Mouse (Mus musculus): ENCODE results near the gene Igsf6.
"Not testable (repeated sequence)": the region's sequence is repeated elsewhere in the genome, so short reads cannot be mapped to it uniquely, and the experiment has no call there.

The Igsf6 gene

DNA sequence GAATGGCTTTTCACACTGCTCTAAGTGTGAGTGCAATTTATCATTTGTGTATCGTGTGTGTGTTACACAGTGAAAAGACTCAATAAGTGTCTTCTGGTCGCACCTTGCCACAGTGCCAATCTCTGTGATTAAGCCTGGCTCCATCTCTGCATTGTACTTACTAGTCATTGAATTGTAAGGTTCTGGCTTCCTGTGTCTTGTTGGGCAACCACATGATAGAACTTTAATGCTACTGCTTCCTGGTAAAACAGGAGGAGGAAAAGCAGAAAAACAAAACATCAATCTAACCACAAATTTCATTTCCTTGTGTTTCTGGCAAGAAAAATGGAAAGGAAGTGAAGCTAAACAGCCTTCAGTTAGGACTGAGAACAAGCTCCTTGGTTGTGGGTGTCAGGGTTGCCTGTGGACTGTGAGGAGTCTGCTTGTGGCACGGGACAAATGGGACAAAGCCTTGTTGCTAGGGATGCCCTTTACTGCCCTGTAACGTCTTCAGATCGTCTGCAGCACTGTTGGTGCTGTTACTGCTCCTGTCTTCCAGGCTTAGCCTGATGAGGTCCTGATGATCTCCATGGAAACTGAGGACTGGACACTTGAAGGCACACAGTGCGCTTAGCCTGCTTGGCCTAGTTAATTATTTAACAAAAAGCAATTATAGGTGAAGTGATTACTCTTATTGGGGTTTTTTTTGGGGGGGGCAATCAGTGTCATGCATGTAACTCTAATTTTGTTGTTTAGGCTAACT lies 14.7 kb downstream of the Igsf6 start:
- DNase-seq (ENCODE audit: extremely low spot score, low read depth, low spot score) = no peak

- no peak for DNase-seq (ENCODE audit: extremely low spot score, low read depth, low spot score)
Observed at GRCm38 (mm10) chr7:121053071-121053470, 21.3 kb downstream of the Igsf6 start.

DNA sequence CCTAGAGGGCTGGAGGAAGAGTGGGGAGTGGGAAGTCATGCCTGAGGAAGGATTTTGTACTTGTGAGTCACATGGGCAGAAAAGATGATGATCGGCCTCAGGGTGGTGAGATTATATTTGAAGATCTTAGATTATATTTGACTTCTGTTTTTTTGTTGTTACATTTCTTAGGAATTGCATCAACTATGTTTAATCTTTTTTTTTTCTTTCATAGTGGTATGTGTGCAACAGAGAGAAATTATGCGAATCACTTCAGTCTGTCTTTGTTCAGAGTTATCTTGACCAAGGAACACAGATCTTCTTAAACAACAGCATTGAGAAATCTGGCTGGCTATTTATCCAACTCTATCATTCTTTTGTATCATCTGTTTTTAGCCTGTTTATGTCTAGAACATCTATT lies 26.7 kb downstream of the Igsf6 start:
- DNase-seq (ENCODE audit: extremely low spot score, low read depth, low spot score) = no peak

DNA sequence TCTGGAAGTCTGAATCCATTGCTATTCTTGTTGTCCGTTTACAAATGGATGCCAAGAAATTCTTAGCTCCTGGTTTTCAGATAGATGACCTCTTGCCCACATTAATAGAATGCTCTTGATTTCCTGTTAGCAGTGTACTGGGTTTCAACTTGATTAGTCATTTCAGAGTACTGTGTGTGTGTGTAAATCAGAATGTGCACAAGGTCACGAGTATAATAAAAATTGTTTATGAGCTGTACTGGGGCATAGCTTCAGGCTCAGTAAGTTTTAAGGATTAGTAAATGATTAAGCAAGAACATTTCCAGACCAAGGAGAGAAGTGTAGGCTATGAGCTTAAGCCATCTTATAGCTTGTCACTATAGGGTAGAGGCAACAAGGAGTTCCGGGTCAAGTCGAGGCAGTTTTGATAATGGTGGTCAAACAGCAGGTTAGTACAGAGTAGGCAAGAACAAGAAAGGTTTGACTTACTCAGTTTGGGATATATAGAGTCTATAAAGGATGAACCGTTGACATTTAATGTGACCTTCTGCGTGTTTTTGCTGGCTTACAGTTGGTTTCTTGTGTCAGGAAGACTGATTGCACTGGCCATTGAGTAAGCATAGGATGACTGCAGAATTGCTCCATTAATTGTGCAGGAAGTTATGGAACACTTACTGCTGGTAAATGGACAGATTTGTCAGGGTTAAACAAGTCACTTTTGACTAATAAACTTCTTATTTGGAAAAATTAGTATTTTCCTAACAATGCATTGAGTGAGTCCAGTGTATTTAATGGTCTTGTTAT lies 28.5 kb downstream of the Igsf6 start:
- no peak for DNase-seq (ENCODE audit: extremely low spot score, low read depth, low spot score)

DNA sequence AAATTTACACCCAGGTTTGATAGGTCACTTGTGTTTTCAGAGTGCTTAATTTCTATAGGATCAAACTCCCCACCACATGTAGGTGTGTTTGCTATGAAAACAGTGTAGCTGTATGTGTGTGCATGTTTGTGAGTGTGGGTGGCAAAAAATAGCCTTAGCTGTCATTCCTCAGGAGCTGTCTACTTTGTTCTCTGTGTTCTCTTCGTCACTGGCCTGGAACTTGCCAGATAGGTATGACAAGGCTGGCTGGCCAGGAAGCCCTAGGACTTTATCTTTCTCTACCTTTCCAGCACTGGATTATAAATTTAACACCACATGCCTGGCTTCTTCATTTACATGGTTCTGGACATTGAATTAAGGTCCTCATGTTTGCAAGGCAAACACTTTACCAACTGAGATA lies 30.1 kb downstream of the Igsf6 start:
- DNase-seq (ENCODE audit: extremely low spot score, low read depth, low spot score) = no peak

DNA sequence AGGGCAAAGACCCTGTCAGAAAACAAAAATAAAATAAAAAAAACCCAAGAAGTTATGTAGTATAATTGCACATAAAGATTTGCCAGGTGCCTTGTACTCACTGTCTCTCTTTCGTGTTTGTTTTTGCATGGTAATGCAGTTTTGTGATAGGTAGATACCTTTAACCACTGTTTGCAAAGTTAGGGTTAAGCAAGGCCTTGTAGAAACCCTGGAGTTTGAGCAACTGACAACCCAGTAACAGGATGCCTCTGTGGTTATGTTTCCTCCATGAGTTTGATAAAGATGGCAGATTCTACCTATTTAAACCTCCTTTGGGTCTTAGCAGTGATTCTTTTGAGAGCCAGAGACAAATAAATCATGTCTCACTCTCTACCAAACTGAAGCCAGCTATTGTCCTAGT lies 30.9 kb downstream of the Igsf6 start:
- DNase-seq (ENCODE audit: extremely low spot score, low read depth, low spot score) = no peak

DNA sequence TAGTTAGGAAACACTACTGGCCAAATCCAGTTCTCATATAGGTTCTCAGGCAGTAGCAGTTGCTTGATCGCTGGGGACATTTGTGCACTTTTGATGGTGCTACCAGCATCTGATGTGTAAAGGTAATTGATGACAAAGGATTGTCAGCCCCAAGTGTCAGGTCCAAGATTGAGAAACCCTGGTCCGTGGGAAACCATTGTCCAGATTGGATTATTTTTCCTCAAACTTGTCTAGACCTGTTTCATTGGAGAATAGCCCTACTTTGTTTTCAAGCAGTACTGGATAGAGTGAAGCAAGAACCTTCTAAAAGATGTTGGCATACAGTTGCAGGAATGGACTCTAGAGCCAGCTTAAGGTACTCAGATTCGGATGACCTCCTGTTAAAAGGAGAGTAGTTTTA lies 31.4 kb downstream of the Igsf6 start:
- DNase-seq (ENCODE audit: extremely low spot score, low read depth, low spot score) = no peak

DNA sequence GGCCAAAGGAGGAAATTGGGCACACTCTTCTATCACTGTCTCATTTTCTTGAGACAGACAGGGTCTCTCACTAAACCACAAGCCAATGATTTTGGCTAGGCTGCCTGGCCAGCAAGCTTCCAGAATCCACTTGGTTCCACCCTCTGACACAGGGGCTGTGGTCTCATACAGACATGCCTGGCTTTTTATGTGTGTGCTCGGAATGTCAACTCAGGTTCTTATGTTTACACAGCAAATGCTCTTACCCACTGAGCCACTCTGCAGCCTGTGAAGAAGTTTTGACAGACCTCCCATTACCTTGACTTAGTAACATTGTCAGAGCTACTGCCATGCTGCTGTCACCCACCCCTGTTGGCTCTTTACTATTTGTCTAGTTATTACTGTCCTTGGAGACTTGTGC lies 32.4 kb downstream of the Igsf6 start:
- no peak for DNase-seq (ENCODE audit: extremely low spot score, low read depth, low spot score)

DNA sequence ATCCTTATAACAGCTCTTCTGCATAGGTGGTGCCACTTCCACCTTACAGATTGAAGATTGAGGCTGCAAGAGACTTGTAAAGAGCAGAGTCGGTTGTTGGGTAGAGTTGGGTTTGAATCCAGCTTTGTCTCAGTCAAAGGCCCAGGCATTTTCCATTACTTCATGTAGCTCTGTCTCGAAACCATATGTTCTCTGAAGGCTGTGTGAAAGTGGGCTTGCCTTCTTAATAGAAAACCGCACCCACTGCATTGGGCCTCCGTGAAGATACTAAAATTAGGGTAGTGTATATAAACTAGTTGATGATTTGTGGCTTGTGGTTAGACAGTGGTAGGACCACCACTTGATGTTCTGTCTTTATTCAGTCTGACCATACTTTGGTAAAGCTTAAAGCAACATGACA lies 33.8 kb downstream of the Igsf6 start:
- DNase-seq (ENCODE audit: extremely low spot score, low read depth, low spot score) = no peak

DNA sequence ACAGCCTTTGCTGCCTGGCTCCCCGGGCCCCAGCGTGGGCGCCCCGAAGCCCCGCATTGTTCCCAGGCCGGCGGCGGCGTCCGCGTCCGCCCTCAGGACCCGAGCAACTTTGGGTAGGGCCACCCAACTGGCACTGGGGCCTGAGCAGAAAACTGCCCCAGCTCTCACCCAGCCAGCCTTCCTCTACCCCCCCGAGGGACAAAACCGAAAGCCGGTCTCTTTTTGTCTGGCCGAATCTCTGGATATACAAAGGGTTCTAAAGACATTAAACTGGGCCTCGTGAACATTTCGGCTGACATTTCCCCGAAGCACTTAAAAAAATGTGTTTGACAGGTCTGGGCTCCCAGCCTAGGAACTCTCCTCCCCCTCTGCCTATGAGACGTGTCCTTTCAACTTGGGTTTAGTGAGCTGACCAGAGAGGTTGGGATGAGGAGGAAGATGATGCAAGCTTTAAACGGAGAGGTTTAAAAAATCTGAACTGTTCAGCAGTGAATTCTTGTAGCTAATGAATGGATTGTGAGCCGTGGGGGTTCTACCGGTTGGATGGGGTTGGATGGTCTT lies 39.1 kb downstream of the Igsf6 start:
- peak; percentile 30 for DNase-seq (ENCODE audit: extremely low spot score, low read depth, low spot score)

DNA sequence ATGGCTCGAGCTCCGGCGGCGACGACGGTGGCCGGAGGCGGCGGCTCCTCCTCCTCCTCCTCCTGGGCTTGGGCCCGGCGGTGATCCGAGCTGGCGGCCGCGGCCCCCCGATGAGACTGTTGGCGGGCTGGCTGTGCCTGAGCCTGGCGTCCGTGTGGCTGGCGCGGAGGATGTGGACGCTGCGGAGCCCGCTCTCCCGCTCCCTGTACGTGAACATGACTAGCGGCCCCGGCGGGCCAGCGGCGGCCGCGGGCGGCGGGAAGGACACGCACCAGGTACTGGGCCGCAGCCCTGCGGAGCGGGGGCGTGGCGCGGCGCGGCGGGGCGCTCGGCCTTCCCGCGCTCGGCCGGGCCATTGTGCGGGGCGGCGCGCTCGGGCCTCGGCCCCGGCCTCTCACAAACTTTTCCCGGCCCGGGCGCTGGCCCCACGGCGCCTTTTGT lies 39.7 kb downstream of the Igsf6 start:
- DNase-seq (ENCODE audit: extremely low spot score, low read depth, low spot score) = no peak

GRCm38 (mm10) chr7:121033856-121034652 lies 40.3 kb downstream of the Igsf6 start, which contains the start of gene Mettl9:
Gene Mettl9 (plus strand): TSS chr7:121034445.
- DNase-seq (ENCODE audit: extremely low spot score, low read depth, low spot score) = peak; percentile 82

DNA sequence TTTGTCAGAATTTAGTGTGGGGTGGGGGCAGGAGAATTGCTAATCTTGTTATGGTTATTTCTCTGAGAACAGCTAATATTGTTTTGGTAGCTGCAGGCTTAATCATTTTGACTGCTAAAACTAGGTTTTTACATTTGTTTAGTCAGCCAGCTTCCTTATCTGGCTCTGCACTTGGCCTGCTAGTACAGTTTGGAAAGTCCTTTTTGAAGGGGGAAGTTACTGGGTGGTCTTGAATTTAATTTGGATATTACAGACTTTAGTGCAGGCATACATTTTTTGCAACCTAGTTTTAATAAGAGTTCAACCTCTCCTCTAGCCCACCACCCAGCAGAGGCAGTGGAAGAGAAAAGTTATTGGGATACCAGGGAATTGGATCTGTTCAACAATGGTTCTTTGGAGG lies 44.4 kb downstream of the Igsf6 start:
- DNase-seq (ENCODE audit: extremely low spot score, low read depth, low spot score) = not testable (repeated sequence)

- no peak for DNase-seq (ENCODE audit: extremely low spot score, low read depth, low spot score)
Observed at GRCm38 (mm10) chr7:121026300-121026699, 48.1 kb downstream of the Igsf6 start.

GRCm38 (mm10) chr7:121025221-121026008 lies 49.0 kb downstream of the Igsf6 start:
- no peak for DNase-seq (ENCODE audit: extremely low spot score, low read depth, low spot score)

DNA sequence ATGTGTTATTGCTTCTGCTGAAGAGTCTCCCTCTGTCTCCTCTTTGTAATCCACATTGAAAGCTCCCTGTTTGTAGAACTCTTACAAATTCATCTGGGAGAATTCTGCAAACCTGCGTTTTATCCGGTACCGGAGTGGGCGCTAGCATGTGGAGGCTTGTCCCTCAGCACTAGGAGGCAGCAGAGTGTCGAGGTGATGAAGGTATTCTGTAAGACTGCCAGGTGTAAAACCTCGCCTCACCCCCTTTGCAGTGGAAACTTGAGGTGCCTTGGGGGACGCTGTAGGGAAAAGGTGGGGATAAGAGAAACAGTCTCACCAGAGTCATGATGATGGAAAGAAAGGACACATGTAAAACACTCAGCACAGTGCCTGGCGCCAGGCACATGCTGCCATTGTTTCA lies 54.1 kb downstream of the Igsf6 start:
- no peak for DNase-seq (ENCODE audit: extremely low spot score, low read depth, low spot score)

GRCm38 (mm10) chr7:121018778-121019177 lies 55.6 kb downstream of the Igsf6 start:
- DNase-seq (ENCODE audit: extremely low spot score, low read depth, low spot score) = no peak

- DNase-seq (ENCODE audit: extremely low spot score, low read depth, low spot score) = no peak
Observed at GRCm38 (mm10) chr7:121014486-121014885, 59.9 kb downstream of the Igsf6 start.

Data from hindlimb bud, embryonic 11.5 days (tissue).